Mouse (Mus musculus): ENCODE results near the gene Dab1.

The Dab1 gene

DNA sequence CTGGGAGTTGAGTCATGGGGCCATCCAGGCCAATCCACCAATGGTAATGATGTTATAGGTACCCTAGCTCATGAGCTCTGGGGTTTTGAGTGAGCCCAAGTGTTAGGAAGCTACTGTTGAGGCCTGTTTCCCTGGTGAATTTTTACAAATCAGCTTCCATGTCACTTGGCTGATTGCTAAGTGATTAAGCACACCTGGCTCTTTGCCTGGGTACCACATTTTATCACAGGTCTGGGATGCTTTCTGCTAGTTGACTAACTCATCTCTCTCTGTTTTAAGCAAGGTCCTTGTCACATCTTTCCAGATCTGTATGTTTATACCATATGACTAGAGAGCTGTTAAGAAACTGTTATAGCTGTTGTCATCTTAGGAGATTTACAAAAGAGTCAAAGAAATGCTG, 1051.6 kb downstream of the Dab1 start:
- DNase-seq (ENCODE audit: low spot score): no peak

DNA sequence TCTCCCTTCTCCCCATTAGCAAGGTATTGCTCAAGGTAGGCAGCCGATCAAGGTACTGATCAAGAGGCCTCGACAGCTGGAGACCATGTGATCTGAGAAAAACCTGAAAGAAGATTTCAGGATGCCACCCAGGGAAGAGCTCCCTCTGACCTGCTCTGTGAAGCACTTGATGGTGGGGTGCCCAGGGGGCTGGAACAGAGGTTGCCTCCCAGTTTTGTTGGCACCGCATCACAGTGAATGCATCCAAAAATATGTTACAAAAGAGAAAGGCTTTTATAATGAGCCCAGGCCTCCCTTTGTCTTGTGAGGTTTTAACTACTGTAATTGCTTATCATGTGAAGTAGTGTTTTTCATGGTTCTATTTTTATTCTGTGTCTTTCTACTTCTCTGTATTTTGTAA, 1054.2 kb downstream of the Dab1 start:
- no peak for DNase-seq (ENCODE audit: low spot score)

DNA sequence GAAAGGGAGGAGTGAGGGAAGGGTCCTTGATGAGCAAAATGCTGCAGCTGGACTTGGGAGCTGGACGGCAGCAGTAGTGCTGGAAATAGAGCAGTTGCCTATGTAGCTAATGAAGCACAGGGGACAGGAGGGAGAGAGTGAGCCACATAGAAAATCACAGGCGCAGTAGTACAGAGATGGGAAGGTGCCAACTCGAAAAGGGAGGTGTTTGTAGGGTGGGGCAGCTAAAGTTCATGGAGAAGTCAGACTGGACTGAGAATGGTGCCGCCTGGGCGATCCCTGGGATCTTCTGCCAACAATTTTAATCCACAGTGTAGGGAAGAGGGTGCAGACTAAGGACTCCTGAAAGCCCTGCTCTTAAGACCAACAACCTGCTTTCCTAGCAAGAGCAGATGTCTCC, 1055.5 kb downstream of the Dab1 start:
- no peak for DNase-seq (ENCODE audit: low spot score)

DNA sequence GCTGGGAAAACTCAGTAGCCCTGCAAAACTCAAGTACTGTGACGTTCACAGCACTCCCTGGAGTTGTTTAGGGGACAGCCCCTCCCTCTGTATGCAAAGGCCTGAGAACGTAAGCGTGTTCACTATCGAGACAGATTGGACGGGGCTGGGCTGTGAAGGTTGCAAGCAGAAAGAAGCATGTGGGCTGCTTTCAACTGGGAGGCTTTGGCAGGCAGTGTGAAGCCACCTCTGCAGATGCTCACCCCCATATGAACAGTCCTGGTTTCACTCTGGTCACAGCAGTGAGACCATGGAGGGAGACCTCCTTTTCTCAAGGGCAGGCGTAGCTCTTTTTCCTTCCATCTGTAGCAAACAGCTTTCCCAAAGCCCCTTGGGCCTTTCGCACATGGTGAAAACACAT, 1059.1 kb downstream of the Dab1 start:
- no peak for DNase-seq (ENCODE audit: low spot score)

DNA sequence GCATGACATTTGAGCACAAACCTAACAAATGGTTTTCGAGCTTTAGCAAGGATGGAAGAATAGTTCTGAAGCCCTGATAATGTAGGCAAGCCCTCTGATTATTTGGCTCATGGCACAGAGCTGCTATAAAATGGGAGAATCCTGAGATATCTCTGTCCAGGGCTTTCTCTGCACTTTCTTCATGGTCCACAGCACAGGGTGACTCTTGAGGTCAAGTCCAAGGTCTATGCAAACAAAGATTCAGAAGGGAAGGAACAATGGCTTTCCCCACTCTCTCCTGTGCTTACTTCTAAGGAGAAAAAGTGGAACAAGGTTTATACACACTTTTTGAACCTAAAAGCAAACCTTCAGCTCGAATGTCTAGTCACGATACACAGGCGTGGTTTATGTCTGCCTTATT, 1061.3 kb downstream of the Dab1 start:
- no peak for DNase-seq (ENCODE audit: low spot score)

DNA sequence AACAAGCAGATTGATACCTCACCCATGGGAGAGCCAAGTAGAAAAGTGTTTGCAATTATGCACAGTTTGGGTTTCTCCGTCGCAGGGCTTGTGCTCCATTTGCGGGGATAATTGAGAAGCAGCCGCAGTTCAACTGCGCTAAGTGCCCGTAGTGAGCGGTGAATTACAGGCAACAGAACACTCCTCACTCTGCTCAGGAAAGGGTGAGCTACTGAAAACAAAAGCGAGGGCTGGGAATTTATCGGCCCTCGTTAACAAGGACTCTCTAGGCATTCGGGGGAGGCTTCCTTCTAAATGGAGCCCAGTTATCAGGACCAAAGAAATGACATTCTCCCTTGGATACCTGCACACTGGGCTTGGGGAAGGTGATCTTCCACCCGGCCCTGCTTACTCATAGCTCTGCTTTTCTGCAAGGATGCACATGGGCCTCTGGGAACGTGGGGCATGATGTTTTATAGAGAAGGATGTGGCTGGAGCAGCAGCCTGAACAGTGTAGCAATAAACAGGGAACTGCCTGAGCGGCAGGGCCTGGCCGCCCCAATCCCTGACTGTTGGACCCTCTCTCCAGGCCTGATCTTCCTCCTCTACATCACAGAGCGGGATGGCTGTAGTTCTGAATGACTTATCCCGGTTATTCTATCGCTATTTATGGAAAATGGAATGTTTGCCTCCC, 1067.1 kb downstream of the Dab1 start:
- no peak for DNase-seq (ENCODE audit: low spot score)

DNA sequence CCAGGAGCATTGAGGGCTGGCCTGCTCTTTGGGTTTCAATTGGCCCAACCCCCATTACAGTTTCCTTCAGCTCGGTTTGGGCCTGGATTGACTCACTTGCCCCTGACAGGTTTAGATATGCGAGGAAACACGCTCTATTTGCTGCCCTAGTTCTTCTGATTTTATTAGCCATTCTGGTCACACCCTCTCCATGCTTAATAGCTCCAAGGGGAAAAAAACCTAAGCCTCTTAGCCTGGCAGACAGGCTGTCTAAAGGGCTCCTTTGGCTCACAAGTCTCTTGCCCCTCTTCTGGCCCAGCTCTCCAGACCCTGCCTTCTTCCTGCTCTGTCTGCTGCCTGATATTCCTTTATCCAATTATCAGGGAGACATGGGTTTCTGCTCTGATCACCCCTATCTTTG, 1069.9 kb downstream of the Dab1 start:
- DNase-seq (ENCODE audit: low spot score): no peak

DNA sequence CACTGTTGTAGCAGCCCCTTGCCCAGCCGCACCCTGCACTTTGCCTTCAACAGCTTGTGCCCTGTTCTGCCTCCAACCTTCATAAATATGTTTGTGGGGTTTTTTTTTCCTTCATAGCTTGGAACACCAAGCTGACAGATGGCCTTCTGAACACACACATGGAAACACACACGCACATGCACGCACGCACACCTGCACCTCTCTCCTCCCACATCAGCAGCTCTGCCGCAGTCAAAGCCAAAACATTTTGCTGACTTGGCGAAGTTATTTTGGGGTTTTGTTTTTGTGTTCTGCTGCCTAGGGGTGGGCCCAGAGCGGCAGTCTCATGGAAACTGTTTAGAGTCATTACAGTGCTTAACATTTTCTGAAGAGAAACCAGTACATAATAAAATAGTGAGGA, 1071.9 kb downstream of the Dab1 start:
- no peak for DNase-seq (ENCODE audit: low spot score)

DNA sequence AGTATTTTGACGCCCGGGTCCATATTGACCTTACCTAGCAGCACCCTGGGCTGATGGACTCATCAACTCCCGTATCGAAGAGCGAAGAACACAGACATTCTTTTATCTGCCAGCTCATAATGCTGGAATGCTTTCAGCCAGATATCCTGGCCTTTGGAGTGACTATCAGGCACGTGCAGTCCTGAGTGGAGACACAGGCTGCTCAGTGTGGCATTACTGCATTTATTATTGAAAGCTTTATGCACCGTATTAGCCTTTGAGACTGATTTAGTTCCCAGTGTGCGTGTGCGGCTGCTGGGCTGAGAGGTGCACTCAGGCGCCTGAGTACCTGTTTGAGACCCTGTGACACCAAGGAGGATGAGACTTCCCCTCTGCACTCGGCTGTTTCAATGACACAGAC, 1075.0 kb downstream of the Dab1 start:
- no peak for DNase-seq (ENCODE audit: low spot score)

DNA sequence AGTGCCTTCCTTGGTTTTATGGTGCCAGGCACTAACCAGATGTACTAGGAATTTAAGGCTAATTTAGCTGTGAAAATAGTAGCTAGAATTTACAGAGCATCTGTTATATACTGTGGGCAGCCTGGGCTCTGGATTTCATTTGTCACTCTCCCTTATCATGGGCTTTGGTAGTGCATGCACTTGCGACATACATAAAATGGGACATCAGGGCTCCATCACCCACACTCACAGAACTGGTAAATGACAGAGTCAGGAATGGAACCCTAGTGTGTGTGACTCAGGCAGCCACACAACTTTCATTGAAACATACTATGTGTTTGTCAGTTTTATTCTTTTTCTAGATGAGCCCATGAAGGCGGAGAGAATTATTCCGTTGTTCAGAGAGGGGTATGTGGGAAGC, 1077.4 kb downstream of the Dab1 start:
- DNase-seq (ENCODE audit: low spot score): no peak

DNA sequence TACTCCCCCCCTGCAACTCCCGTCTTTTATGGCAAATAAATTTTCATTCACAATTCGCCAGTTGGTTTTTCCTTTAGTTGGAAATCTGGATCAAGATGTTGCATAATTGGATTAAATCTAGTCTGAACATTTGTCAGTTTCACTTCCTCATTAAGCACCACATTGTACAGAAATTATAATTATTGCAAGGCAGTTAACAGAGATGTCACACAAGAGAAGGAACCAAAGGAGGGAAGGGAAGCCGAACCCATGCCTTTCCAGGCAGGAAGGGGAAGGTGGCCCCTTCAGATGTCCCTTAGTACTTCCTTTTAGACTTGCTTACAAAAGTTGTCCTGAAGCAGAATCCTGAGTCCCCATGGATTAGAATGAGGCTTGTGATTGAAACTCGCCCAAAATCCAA, 1078.5 kb downstream of the Dab1 start:
- DNase-seq (ENCODE audit: low spot score): no peak

DNA sequence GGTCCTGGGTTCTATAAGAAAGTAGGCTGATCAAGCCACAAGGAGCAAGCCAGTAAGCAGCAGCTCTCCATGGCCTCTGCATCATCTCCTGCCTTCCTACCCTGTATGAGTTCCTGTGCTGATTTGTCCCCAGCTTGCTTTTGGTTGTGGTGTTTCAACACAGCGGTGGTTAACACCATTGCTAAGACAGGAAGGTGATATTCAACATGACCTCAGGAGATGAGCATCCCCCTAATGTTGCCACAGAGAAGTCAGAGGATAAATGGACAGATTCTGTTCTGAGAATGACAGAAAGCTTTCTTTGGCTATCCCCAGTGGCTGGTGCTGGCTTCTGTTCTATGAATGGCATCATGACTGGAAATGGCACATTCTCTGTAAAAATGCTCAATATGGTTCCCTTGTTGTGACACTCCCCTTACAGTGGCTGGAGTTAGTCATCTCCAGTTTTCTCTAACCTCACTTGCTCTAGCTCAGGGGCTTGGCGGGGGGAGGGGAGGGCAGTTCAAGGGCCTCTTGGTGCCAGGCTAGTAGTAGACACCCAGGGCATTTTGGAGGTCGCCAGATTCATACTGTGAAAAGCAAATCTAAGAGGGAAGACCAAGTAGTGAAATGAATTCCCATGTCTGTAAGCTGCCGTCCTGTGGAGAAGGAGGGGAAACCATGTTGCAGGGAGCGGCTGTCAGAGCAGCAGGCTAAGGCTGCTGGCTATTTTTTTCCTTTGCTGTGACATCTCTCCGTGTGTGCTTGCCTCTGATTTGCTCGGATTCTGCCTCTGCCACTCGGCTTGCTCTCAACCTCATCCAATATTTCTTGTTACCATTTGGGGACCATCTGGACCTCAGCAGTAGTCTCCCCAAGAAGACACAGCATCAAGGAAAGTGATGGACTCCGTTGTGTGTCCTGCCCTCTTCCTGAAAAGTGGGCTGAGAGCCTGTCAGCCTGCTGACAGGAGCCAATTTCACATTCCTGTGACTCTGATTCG, 1086.8 kb downstream of the Dab1 start:
- no peak for DNase-seq (ENCODE audit: low spot score)

DNA sequence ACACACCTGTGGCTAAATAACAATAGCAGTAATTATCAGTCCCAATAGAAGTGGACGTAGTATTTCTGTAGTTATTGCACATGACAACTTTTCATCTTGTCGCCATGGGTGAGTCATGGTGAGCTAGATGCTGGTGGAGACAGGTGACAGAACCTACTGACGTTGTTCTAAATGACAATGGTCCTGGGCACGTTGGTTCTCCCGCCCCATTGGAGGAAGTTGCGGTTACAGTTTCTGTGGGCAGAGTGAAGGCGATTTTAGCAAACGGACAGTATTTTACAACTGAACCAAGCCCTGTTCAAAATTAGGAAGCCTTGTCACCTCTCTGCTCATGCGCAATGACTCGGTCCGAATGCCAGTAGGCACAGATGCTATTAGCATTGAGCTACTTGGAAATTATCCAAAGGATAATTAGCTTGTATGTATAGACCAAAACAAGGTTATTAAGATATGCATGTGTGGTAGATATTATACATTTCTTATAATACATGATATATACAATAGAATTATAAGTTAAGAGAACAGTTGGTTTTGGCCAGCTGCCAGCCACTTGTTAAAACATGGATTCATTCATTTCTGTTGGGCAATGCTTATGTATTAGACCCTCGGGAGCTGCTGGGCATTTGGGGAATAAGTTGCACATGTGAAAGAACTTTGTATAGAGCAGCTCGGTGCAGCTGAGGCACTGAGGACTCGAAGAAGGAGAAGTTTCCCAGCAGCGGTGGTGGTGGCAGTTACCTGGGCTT, 1093.4 kb downstream of the Dab1 start:
- no peak for DNase-seq (ENCODE audit: low spot score)

DNA sequence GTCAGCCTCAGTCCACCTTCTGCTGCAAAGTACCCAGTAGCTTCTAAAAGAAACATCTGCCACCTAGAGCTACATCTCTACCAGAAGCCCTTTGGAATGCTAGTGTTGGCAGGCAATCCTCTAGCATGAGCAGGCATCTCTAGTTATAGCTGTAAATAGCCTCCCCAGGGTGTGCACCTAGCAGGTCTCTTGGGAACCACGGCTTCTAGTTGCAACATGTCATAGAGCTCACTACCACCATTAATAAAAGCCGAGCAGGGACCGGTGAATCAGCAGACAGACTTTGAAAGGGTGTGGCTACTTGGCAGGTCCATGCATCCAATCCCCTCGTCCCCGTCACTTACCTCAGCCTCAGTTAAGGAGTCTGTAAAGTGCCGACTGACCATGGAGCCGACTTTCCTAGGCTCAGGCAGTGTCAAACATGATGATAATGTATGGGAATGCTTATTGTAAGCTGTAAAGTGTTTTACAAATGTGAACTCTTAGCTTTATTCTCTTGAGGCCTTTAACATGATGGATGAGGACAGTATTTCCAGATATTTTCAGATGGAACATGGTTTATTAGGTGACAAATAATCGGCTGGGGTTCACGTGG, 1095.9 kb downstream of the Dab1 start:
- no peak for DNase-seq (ENCODE audit: low spot score)

DNA sequence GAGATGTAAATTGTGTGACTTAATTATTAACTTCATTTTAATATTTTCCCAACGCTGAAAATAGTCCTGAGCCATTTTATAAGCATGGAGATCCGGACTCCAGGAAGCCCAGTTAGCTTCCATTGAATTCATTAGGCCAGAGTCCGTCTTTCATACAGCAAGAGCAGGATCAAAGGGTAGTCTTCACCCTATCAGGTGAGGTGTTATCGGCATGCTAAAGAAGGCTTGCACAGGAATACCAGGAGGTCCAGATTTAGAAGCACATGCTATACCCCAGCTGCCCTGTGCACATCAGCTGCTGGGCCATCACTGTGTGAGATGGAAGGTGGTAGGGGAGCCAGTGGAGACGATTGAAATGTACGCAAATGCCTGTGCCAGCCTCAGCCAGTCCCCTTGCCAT, 1096.7 kb downstream of the Dab1 start:
- no peak for DNase-seq (ENCODE audit: low spot score)

DNA sequence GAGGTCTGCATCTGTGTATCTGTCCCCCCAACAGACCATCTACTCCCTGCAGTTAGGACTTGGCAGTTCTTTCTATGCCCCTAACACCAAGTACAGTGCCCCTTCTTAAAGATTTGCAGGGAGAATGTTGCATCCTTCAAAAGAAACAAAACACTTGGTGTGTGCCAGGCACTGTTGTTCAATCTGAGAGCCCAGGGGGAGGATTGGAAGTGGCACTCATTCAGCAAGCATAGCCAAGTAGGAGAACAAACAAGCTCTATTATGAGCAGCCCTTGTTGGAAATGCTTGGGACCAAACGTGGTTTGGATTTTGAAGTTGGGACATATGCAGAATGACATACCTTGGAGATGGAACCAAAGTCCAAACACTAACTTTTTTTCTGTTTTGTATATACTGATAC, 1097.3 kb downstream of the Dab1 start:
- DNase-seq (ENCODE audit: low spot score): no peak

DNA sequence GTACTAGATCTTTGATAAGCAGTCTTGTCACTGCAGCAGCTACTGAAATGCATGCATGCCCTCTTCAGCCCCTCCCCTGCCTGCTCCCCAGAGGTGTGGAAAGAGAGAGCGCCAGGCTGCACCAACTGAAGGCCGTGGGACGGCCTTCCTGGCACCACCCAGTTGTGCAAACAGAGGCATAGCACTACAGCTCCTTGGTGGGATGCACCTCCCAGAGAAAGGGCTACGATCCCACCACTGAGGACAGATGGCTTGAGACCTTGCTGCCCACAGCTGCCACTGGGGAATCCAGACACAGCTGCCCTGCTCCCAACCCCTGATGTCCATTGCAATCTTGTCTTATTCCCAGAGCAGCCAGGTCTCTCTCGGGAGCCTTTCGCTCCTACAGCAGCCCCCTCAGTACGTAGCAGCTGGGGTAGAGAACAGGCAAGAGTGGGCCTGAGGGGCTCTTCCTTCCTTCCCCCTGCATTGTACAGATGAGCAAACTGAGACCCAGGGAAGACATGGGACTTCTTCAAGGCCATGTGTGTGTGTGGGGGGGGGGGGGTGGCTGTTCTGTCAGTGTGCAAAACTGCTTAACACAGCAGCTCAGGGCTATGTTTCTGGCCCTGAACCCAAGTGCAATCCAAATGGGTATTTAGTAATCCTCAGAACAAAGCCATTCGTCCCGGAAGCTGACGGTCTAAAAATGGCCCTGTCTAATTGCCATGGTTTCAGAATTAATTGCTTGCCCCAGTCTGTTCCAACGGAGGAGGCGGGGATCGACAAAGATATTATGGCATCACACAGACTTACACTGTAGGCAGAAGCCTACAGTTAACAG, 1100.0 kb downstream of the Dab1 start:
- DNase-seq (ENCODE audit: low spot score): no peak

DNA sequence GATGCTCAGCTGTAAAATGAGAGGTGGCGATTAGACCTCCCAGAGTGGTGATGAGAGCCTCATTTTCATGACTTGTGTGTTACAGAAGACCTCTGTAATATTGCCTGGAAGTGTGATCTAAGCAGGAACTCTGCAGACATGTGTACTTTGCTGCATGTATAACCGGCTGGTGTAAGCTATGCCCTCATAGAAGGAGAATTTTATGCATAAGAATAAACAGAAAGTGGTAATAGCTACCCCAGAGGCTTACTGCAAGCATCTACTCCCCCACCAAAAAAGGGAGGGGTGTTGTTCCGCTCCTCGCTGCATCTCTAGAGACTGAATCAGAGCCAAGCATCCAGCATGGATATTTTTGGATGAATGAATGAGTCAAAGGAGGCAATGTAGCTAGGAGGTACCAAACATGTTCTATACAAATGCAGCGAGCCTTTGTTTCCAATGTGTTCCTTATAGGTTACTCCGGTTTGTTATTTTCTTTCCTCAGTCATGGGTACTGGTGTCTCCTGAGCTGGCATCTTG, 1104.4 kb downstream of the Dab1 start:
- no peak for DNase-seq (ENCODE audit: low spot score)

DNA sequence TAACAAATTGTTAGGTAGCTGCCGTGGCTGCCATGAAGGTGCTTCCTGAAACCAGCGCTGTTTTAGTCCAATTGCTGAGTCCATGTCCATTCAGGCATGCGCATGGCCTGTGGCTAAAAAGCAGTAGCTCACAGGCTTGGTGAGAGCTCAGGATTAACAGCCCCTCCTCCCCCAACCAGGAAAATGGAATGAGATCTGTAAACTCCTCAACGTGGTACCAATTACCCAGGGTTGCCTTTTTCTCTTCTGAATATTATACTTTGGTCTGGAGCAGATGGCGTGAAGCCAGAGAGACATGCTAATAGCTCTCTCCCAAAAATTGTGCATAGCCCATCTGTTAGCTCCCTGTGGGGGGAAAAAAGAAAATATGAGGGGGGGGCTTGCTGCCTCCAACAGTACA, 1105.1 kb downstream of the Dab1 start:
- no peak for DNase-seq (ENCODE audit: low spot score)

DNA sequence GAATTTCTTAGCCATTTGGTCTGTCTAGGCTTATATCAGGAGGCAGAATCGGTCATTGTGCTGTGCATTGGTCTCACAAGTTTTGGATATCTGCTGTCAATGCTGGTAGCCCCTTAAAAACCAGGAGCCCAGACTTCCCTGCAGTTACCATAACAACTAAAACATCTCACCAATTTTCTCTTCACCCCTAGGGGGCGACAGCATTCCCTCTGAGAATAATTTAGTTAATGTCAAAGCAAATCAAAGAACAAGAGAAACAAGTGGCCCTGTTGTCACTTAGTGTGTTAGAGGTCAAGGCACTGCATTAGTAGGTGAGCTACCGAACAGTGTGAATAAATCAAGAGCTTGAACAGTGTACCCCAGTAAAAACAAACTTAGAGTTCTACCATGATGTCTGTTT, 1106.5 kb downstream of the Dab1 start:
- DNase-seq (ENCODE audit: low spot score): no peak

DNA sequence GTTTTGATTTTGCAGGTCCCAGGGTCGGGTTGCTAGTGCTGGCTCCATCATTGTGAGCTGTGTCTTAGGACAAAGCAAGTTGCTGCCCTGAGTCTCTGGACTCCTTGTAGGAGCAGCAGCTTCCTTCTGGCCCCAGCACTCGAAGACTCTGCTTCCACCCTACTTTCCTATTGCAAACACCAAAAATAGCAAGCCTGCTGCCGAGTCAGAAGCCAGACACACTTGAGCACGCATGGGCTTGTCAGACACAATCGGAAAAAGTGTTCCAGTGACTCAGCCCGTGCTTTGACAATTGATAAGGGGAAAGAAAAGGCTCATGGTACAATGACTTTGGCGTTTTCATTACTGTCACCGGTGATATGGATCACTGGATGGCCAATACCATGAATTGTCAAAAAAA, 1110.0 kb downstream of the Dab1 start:
- no peak for DNase-seq (ENCODE audit: low spot score)

All from c-Kit-positive CD71-positive TER-119-positive erythroid progenitor cells, embryonic 14.5 days (primary cell).